Comparison of ENCODE assay signal across 33 mouse cellular contexts in the genomic region with DNA sequence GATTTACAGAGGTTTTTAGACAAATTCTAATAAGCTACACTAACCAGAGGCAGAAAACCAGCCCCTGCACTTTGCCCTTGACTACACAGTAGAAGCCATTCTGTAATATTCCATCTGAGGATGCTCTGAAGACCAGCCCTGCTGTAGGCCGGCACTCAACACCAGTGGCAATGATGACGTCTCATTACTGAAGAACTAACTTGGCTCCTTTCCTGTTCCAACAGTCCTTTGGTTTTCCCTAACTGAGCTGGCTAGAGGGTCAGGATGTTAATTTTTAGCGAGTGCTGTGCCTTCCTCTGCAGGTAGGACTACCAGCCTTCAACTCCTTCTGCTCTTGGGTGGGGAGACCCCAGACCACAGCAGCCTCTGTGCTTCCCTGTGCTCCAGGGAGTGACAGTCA. TPM values are rescaled to one million over a fixed set of nuclear protein-coding genes. Genes with fewer than 3 reads are reported as not detected.
DNase-seq lines count a peak whose midpoint lies in the region; ATAC-seq and TF ChIP-seq lines count a peak whose summit lies in the region.
"Had no signal": no experiment of that assay in that cellular context is flagged by ENCODE, and none has a peak within 500 bp of the region (broad histone marks: within the 10 kb centered on the region; RNA-seq: fewer than 3 reads in every experiment).

No protein-coding gene starts in this region.

- no peak overlapping the region for H3K4me2 ChIP-seq in hindbrain, embryonic 13.5 days
- H3K4me2 ChIP-seq in lung, embryonic 14.5 days: no peak overlapping the region
- H3K4me2 ChIP-seq: forebrain, embryonic 12.5 days; heart, embryonic 13.5 days; limb, embryonic 15.5 days; liver, embryonic 13.5 days; midbrain, embryonic 13.5 days had no signal

- no peak for TF ChIP-seq CTCF in lung, embryonic 14.5 days (IDR thresholded peaks at IDR 0.05; ENCODE audit: low read depth)
- no peak for TF ChIP-seq CTCF in lung, adult 2 months (IDR thresholded peaks at IDR 0.05; ENCODE audit: insufficient read depth, low read length)
- no peak for TF ChIP-seq CTCF in ES-Bruce4 (IDR thresholded peaks at IDR 0.05; ENCODE audit: low read depth, low read length)

- TF ChIP-seq EP300 in ES-Bruce4 (IDR thresholded peaks at IDR 0.05; ENCODE audit: insufficient read depth, low read depth, low read length): no peak

- 0 out of 2 replicates have a peak overlapping the region, but pooled peaks have one; percentile 35 for H3K27ac ChIP-seq in hindbrain, embryonic 10.5 days
- no peak overlapping the region for H3K27ac ChIP-seq in hindbrain, embryonic 13.5 days
- peak overlapping the region; percentile 48; the same call in 1 of the 2 replicates for H3K27ac ChIP-seq in lung, embryonic 14.5 days (ENCODE audit: low read depth)
- H3K27ac ChIP-seq in ES-Bruce4 (ENCODE audit: insufficient read depth, low read length): peak overlapping the region; percentile 53; the same call in 1 of the 2 replicates
- H3K27ac ChIP-seq: forebrain, embryonic 12.5 days; heart, embryonic 13.5 days; limb, embryonic 10.5 days; limb, embryonic 15.5 days; liver, embryonic 13.5 days; midbrain, embryonic 13.5 days had no signal

- no peak for DNase-seq in hindbrain, embryonic 10.5 days (ENCODE audit: low spot score)
- no peak for DNase-seq in lung, embryonic 14.5 days
- DNase-seq in lung, adult 2 months: no peak
- peak; percentile 28 for DNase-seq in lung, postnatal 10 days
- no peak for DNase-seq in left cerebral cortex, adult 8-10 months (ENCODE audit: low spot score in 2 of 2)
- DNase-seq: adrenal gland, adult 2 months; adrenal gland, postnatal 36 days; cerebellum, adult 18-20 months; cerebellum, postnatal 10 days; gastrocnemius, postnatal 14 days; heart, postnatal 10 days; layer of hippocampus, postnatal 36 days; liver, embryonic 13.5 days; thymus, adult 2 months; thymus, postnatal 36 days had no signal

- H3K4me1 ChIP-seq in hindbrain, embryonic 10.5 days (replicated peaks): peaks cover 18% of the 10 kb centered on the region
- H3K4me1 ChIP-seq in hindbrain, embryonic 13.5 days (replicated peaks): peaks cover 14% of the 10 kb centered on the region; the same call in 1 of the 2 replicates
- 0 out of 2 replicates have a peak, but pooled peaks cover 4% of the 10 kb centered on the region for H3K4me1 ChIP-seq in lung, embryonic 14.5 days (ENCODE audit: insufficient read depth)
- peaks cover 2% of the 10 kb centered on the region for H3K4me1 ChIP-seq in lung, adult 2 months (ENCODE audit: control insufficient read depth, insufficient read depth, low read length)
- H3K4me1 ChIP-seq in ES-Bruce4 (ENCODE audit: control insufficient read depth, insufficient read depth, low read length): peaks cover 10% of the 10 kb centered on the region
- H3K4me1 ChIP-seq: limb, embryonic 15.5 days; liver, embryonic 13.5 days; megakaryocyte, embryonic 14.5 days had no signal

- no peak overlapping the region for H3K4me3 ChIP-seq in hindbrain, embryonic 10.5 days
- H3K4me3 ChIP-seq in hindbrain, embryonic 13.5 days: no peak overlapping the region
- H3K4me3 ChIP-seq in lung, embryonic 14.5 days (ENCODE audit: low read depth, low read length): no peak overlapping the region
- H3K4me3 ChIP-seq in lung, adult 2 months (replicated peaks; ENCODE audit: extremely low read depth, low read depth, low read length): no peak overlapping the region
- no peak overlapping the region for H3K4me3 ChIP-seq in ES-Bruce4 (ENCODE audit: low read depth, low read length)
- H3K4me3 ChIP-seq: erythroblast, embryonic 14.5 days; forebrain, embryonic 12.5 days; heart, embryonic 13.5 days; limb, embryonic 10.5 days; limb, embryonic 15.5 days; liver, embryonic 13.5 days; megakaryocyte, embryonic 14.5 days; midbrain, embryonic 13.5 days had no signal

- 58% methylated on average over 3 of the region's 3 CpGs for whole genome bisulfite sequencing in hindbrain, embryonic 10.5 days
- WGBS in hindbrain, embryonic 13.5 days: 48% methylated on average over 3 of the region's 3 CpGs
- WGBS in lung, embryonic 14.5 days: 30% methylated on average over 3 of the region's 3 CpGs
- WGBS in lung, adult 2 months: 33% methylated on average over 3 of the region's 3 CpGs

- TF ChIP-seq POLR2A in lung, adult 2 months (IDR thresholded peaks at IDR 0.05; ENCODE audit: borderline replicate concordance, extremely low read depth, low read depth, low read length): no peak
- no peak for TF ChIP-seq POLR2A in ES-Bruce4 (IDR thresholded peaks at IDR 0.05; ENCODE audit: insufficient read depth, low read length)

- no peak for ATAC-seq in hindbrain, embryonic 13.5 days (ENCODE audit: low FRiP score)
- ATAC-seq in lung, embryonic 14.5 days (ENCODE audit: insufficient read depth): no peak
- ATAC-seq: hindbrain, embryonic 16.5 days; midbrain, embryonic 13.5 days had no signal

- H3K9ac ChIP-seq in hindbrain, embryonic 13.5 days: no peak overlapping the region
- H3K9ac ChIP-seq in lung, embryonic 14.5 days: no peak overlapping the region
- peak overlapping the region; percentile 10; the same call in 1 of the 2 replicates for H3K9ac ChIP-seq in ES-Bruce4 (ENCODE audit: low read depth, poor library complexity, severe bottlenecking)
- H3K9ac ChIP-seq: forebrain, embryonic 12.5 days; heart, embryonic 13.5 days; limb, embryonic 15.5 days; liver, embryonic 13.5 days; midbrain, embryonic 13.5 days had no signal

- H3K36me3 ChIP-seq in hindbrain, embryonic 10.5 days: no peaks in the 10 kb centered on the region
- H3K36me3 ChIP-seq in hindbrain, embryonic 13.5 days: no peaks in the 10 kb centered on the region
- H3K36me3 ChIP-seq in lung, embryonic 14.5 days (ENCODE audit: insufficient read depth): no peaks in the 10 kb centered on the region
- no peaks in the 10 kb centered on the region for H3K36me3 ChIP-seq in ES-Bruce4 (ENCODE audit: control insufficient read depth, insufficient read depth, low read length, poor library complexity, severe bottlenecking)
- H3K36me3 ChIP-seq: forebrain, embryonic 12.5 days; heart, embryonic 13.5 days; limb, embryonic 10.5 days; limb, embryonic 15.5 days; liver, embryonic 13.5 days; midbrain, embryonic 13.5 days had no signal

- no peaks in the 10 kb centered on the region for H3K27me3 ChIP-seq in hindbrain, embryonic 10.5 days (ENCODE audit: insufficient read depth, poor library complexity, severe bottlenecking)
- no peaks in the 10 kb centered on the region for H3K27me3 ChIP-seq in hindbrain, embryonic 13.5 days
- H3K27me3 ChIP-seq in lung, embryonic 14.5 days (ENCODE audit: insufficient read depth, low read length): no peaks in the 10 kb centered on the region
- H3K27me3 ChIP-seq in ES-Bruce4 (ENCODE audit: control insufficient read depth, insufficient read depth, low read length, poor library complexity, severe bottlenecking): no peaks in the 10 kb centered on the region
- H3K27me3 ChIP-seq: forebrain, embryonic 12.5 days; heart, embryonic 13.5 days; limb, embryonic 15.5 days; liver, embryonic 13.5 days; midbrain, embryonic 13.5 days had no signal

- no peaks in the 10 kb centered on the region for H3K9me3 ChIP-seq in hindbrain, embryonic 10.5 days
- no peaks in the 10 kb centered on the region for H3K9me3 ChIP-seq in hindbrain, embryonic 13.5 days
- no peaks in the 10 kb centered on the region for H3K9me3 ChIP-seq in lung, embryonic 14.5 days (ENCODE audit: low read depth, low read length)
- H3K9me3 ChIP-seq in ES-Bruce4 (replicated peaks; ENCODE audit: control insufficient read depth, insufficient read depth, low read length, poor library complexity, severe bottlenecking): no peaks in the 10 kb centered on the region
- H3K9me3 ChIP-seq: forebrain, embryonic 12.5 days; heart, embryonic 13.5 days; limb, embryonic 10.5 days; limb, embryonic 15.5 days; liver, embryonic 13.5 days; midbrain, embryonic 13.5 days had no signal

RNA-seq across cellular contexts. Expression of a gene that starts 47.9 kb away (rescaled TPM):
- polyA plus RNA-seq in hindbrain, embryonic 10.5 days (2016; fragmentation: Nextera tagmentation; extraction: Ambion mirVana): 0.25 TPM in 1 of 2 replicates, not detected in the other
- 0.39 TPM in 1 of 2 replicates, not detected in the other for polyA plus RNA-seq in hindbrain, embryonic 13.5 days (2015; fragmentation: Nextera tagmentation; extraction: Ambion mirVana)
- polyA plus RNA-seq in lung, embryonic 14.5 days (2014; fragmentation: Nextera tagmentation; extraction: Ambion mirVana): 0.37 TPM in 1 of 2 replicates, not detected in the other
- polyA plus RNA-seq in lung, adult 2 months (2012; rRNA removed): 0.18 TPM in 1 of 2 replicates, not detected in the other
- polyA plus RNA-seq in ES-Bruce4 (2011; ENCODE audit: insufficient read depth, insufficient read length, low read depth, missing spikeins): not detected in 2 replicates
- not detected for total RNA-seq in left cerebral cortex, adult 8-10 months (2022)
- total RNA-seq: adrenal gland, postnatal 36 days; common myeloid progenitor, adult 5-6 weeks; gastrocnemius, postnatal 14 days; granulocyte monocyte progenitor cell, adult 5-6 weeks; heart, postnatal 10 days; hematopoietic stem cell, adult 5-6 weeks; layer of hippocampus, postnatal 36 days; monocyte, adult 5-6 weeks had no signal
- polyA plus RNA-seq: erythroblast, embryonic 14.5 days; forebrain, embryonic 12.5 days; limb, embryonic 10.5 days had no signal

RNA-seq across cellular contexts. Expression of a gene that starts 55.2 kb away (rescaled TPM):
- polyA plus RNA-seq in hindbrain, embryonic 10.5 days (2016; fragmentation: Nextera tagmentation; extraction: Ambion mirVana): not detected in 2 replicates
- not detected in 2 replicates for polyA plus RNA-seq in hindbrain, embryonic 13.5 days (2015; fragmentation: Nextera tagmentation; extraction: Ambion mirVana)
- 0.27 and 0.38 TPM in 2 replicates for polyA plus RNA-seq in lung, embryonic 14.5 days (2014; fragmentation: Nextera tagmentation; extraction: Ambion mirVana)
- 0.11 TPM in 1 of 2 replicates, not detected in the other for polyA plus RNA-seq in lung, adult 2 months (2012; rRNA removed)
- not detected in 2 replicates for polyA plus RNA-seq in ES-Bruce4 (2011; ENCODE audit: insufficient read depth, insufficient read length, low read depth, missing spikeins)
- total RNA-seq in left cerebral cortex, adult 8-10 months (2022): under 1 TPM in 2 of 4 experiments, not detected in 2; 0.17 to 0.26 TPM
- total RNA-seq: adrenal gland, adult 2 months; adrenal gland, postnatal 36 days; gastrocnemius, postnatal 14 days; layer of hippocampus, postnatal 36 days; monocyte, adult 5-6 weeks had no signal
- polyA plus RNA-seq: adrenal gland, adult 2 months; embryonic facial prominence, embryonic 14.5 days; erythroblast, embryonic 14.5 days; forebrain, embryonic 12.5 days; hindbrain, embryonic 16.5 days; intestine, embryonic 14.5 days; large intestine, adult 2 months; limb, embryonic 10.5 days; limb, embryonic 15.5 days; midbrain, embryonic 13.5 days; neural tube, embryonic 14.5 days had no signal
